Mouse (Mus musculus) CH12.LX (cell line): Measurements from ENCODE around the gene Myo9b. TPM values are rescaled to one million over a fixed set of nuclear protein-coding genes. Genes with fewer than 3 reads are reported as not detected.

Experiments
- DNase-seq: peaks from one replicate; pipeline ENCODE4 v3.0.0-alpha.2; 2013; ENCODE audit errors: extremely low read depth
- H3K27ac ChIP-seq: 2 replicates; pipeline ENCODE4 v1.5.1; 2012; ENCODE audit warnings: low read depth, mild to moderate bottlenecking, control low read depth, moderate library complexity; ENCODE audit not compliant: insufficient read depth
- H3K27me3 ChIP-seq: replicated peaks from 2 replicates; pipeline ENCODE3; 2012; ENCODE audit warnings: inconsistent platforms
- H3K36me3 ChIP-seq, 2 experiments: replicated peaks in 1 of 2; 2 replicates each; pipeline versions ENCODE3 to v1.6.1; 2012; ENCODE audit warnings: inconsistent platforms in 1 of 2, low read length in 1 of 2, mild to moderate bottlenecking in 1 of 2, mixed read lengths in 1 of 2, moderate library complexity in 1 of 2; ENCODE audit not compliant: control insufficient read depth in 1 of 2, insufficient read depth in 1 of 2
- H3K4me1 ChIP-seq, 2 experiments: 2 replicates each; pipeline ENCODE4 v1.6.1; 2012; ENCODE audit warnings: inconsistent platforms in 1 of 2, moderate library complexity in 1 of 2; ENCODE audit not compliant: insufficient read depth in 2 of 2, control insufficient read depth in 1 of 2
- H3K4me2 ChIP-seq: 2 replicates; pipeline ENCODE4 v1.6.1; 2012; ENCODE audit warnings: low read depth, mild to moderate bottlenecking, control low read depth; ENCODE audit not compliant: poor library complexity, insufficient read depth, severe bottlenecking
- H3K4me3 ChIP-seq, 3 experiments: fragments of 150-350 bp in 1 of 3; sonication (generic) in 1 of 3; replicated peaks in 1 of 3; 2 replicates each; pipeline versions ENCODE3 to v1.5.1; 2011 to 2012; ENCODE audit warnings: low read depth in 2 of 3, low read length in 2 of 3, mild to moderate bottlenecking in 2 of 3, moderate library complexity in 2 of 3, control low read depth in 1 of 3, improper control_type of control experiment in 1 of 3, inconsistent platforms in 1 of 3, mixed read lengths in 1 of 3; ENCODE audit not compliant: poor library complexity in 1 of 3
- H3K79me2 ChIP-seq: replicated peaks from 2 replicates; pipeline ENCODE4 v1.6.1; 2012; ENCODE audit warnings: mild to moderate bottlenecking, moderate library complexity; ENCODE audit not compliant: control insufficient read depth, poor library complexity, insufficient read depth, severe bottlenecking; ENCODE audit errors: extremely low read depth
- H3K9ac ChIP-seq: 2 replicates; pipeline ENCODE4 v1.6.1; 2012; ENCODE audit warnings: low read depth, mild to moderate bottlenecking, control low read depth, moderate library complexity; ENCODE audit not compliant: insufficient read depth
- H3K9me3 ChIP-seq: replicated peaks from 2 replicates; pipeline ENCODE3; 2012; ENCODE audit warnings: low read length, inconsistent platforms, mixed read lengths
- BHLHE40 ChIP-seq: IDR thresholded peaks from 2 replicates; pipeline ENCODE4 v1.6.1; 2011; ENCODE audit warnings: mild to moderate bottlenecking, low read depth, low read length, improper control_type of control experiment
- CHD1 ChIP-seq: IDR thresholded peaks from 2 replicates; pipeline ENCODE4 v1.6.1; 2012; ENCODE audit warnings: low read depth, low read length, improper control_type of control experiment, inconsistent platforms
- CHD2 ChIP-seq: IDR thresholded peaks from 2 replicates; pipeline ENCODE4 v1.6.1; 2011; ENCODE audit warnings: low read length, improper control_type of control experiment
- ELF1 ChIP-seq: IDR thresholded peaks from 2 replicates; pipeline ENCODE4 v1.6.1; 2014; ENCODE audit warnings: low read depth, mild to moderate bottlenecking, inconsistent platforms, low read length, improper control_type of control experiment
- EP300 ChIP-seq: IDR thresholded peaks from 2 replicates; pipeline ENCODE4 v1.6.1; 2011; ENCODE audit warnings: low read length, improper control_type of control experiment
- ETS1 ChIP-seq: conservative IDR thresholded peaks from 2 replicates; pipeline ENCODE4 v1.6.1; 2012; ENCODE audit warnings: low read depth, mild to moderate bottlenecking, inconsistent platforms, low read length, improper control_type of control experiment, moderate library complexity
- KAT2A ChIP-seq: IDR thresholded peaks from 2 replicates; pipeline ENCODE4 v1.6.1; 2012; ENCODE audit warnings: low read length, improper control_type of control experiment, inconsistent platforms; ENCODE audit not compliant: insufficient replicate concordance
- MAX ChIP-seq: IDR thresholded peaks from 2 replicates; pipeline ENCODE4 v1.6.1; 2011; ENCODE audit warnings: low read length, improper control_type of control experiment
- MAZ ChIP-seq: IDR thresholded peaks from 2 replicates; pipeline ENCODE4 v1.6.1; 2012; ENCODE audit warnings: low read depth, mild to moderate bottlenecking, inconsistent platforms, low read length, improper control_type of control experiment, moderate library complexity
- MEF2A ChIP-seq: IDR thresholded peaks from 2 replicates; pipeline ENCODE4 v1.6.1; 2014; ENCODE audit warnings: low read depth, mild to moderate bottlenecking, inconsistent platforms, low read length, improper control_type of control experiment, borderline replicate concordance
- MXI1 ChIP-seq: IDR thresholded peaks from 2 replicates; pipeline ENCODE4 v1.6.1; 2011; ENCODE audit warnings: mild to moderate bottlenecking, low read depth, low read length, improper control_type of control experiment
- NELFE ChIP-seq: IDR thresholded peaks from 2 replicates; pipeline ENCODE4 v1.6.1; 2011; ENCODE audit warnings: low read depth, low read length, improper control_type of control experiment
- NRF1 ChIP-seq: IDR thresholded peaks from 2 replicates; pipeline ENCODE4 v1.6.1; 2014; ENCODE audit warnings: low read depth, mild to moderate bottlenecking, inconsistent platforms, low read length, improper control_type of control experiment, moderate library complexity
- PAX5 ChIP-seq: IDR thresholded peaks from 2 replicates; pipeline ENCODE4 v1.6.1; 2012; ENCODE audit warnings: low read length, inconsistent platforms, mixed read lengths
- POLR2A ChIP-seq: IDR thresholded peaks from 2 replicates; pipeline ENCODE4 v1.6.1; 2011; ENCODE audit warnings: low read depth, mild to moderate bottlenecking, improper control_type of control experiment, low read length
- POLR2AphosphoS2 ChIP-seq: IDR thresholded peaks from 2 replicates; pipeline ENCODE4 v1.6.1; 2011; ENCODE audit warnings: low read depth, low read length, improper control_type of control experiment
- RAD21 ChIP-seq: IDR thresholded peaks from 2 replicates; pipeline ENCODE4 v1.6.1; 2011; ENCODE audit warnings: low read depth, mild to moderate bottlenecking, low read length, improper control_type of control experiment, moderate library complexity
- SIN3A ChIP-seq: IDR thresholded peaks from 2 replicates; pipeline ENCODE4 v1.6.1; 2012; ENCODE audit warnings: low read length, improper control_type of control experiment, inconsistent platforms
- SMC3 ChIP-seq: IDR thresholded peaks from 2 replicates; pipeline ENCODE4 v1.6.1; 2011; ENCODE audit warnings: low read depth, low read length, improper control_type of control experiment
- TBP ChIP-seq: conservative IDR thresholded peaks from 2 replicates; pipeline ENCODE4 v1.6.1; 2011; ENCODE audit warnings: low read depth, low read length, improper control_type of control experiment
- UBTF ChIP-seq: IDR thresholded peaks from 2 replicates; pipeline ENCODE4 v1.6.1; 2012; ENCODE audit warnings: low read depth, mild to moderate bottlenecking, inconsistent platforms, low read length, improper control_type of control experiment, moderate library complexity
- USF1 ChIP-seq: IDR thresholded peaks from 2 replicates; pipeline ENCODE4 v1.6.1; 2014; ENCODE audit warnings: low read depth, mild to moderate bottlenecking, inconsistent platforms, low read length, improper control_type of control experiment
- ZC3H11A ChIP-seq: IDR thresholded peaks from 2 replicates; pipeline ENCODE4 v1.6.1; 2012; ENCODE audit warnings: low read depth, mild to moderate bottlenecking, inconsistent platforms, low read length, improper control_type of control experiment
- ZKSCAN1 ChIP-seq: IDR thresholded peaks from 2 replicates; pipeline ENCODE4 v1.6.1; 2012; ENCODE audit warnings: low read depth, inconsistent platforms, low read length, improper control_type of control experiment, borderline replicate concordance
- ZNF384 ChIP-seq: IDR thresholded peaks from 2 replicates; pipeline ENCODE4 v1.6.1; 2012; ENCODE audit warnings: low read depth, low read length, improper control_type of control experiment, inconsistent platforms
- dilution Hi-C: fragments of 300-500 bp; cut with MboI; formaldehyde crosslinking; loops from 2 replicates; pipeline ENCODE4 v1.14.3; 2020; ENCODE audit warnings: low sequenced_read_pairs; ENCODE audit not compliant: extremely low pct_unique_long_range_greater_than_20kb, extremely low pct_ligation_motif_present
- in situ Hi-C: fragments of 300-500 bp; cut with MboI; formaldehyde crosslinking; loops from 3 replicates; pipeline ENCODE4 v1.14.3; 2019; ENCODE audit warnings: low sequenced_read_pairs, low pct_ligation_motif_present, low pct_unique_long_range_greater_than_20kb, mixed read lengths
- polyA plus RNA-seq: library from polyadenylated mRNA; unstranded; fragments of >175 nt; gene quantifications from 2 replicates; pipeline ENCODE4 v1.2.1, GENCODE M21; 2012; ENCODE audit warnings: low read depth; ENCODE audit not compliant: insufficient read length
- total RNA-seq, 2 experiments: library from RNA; depleted of rRNA; stranded (reverse); fragments of 300-350 nt in 1 of 2; fragments of >200 nt in 1 of 2; gene quantifications; 2 replicates each; pipeline ENCODE4 v1.2.3; 2012 to 2014

Gene Myo9b
- total and polyA plus RNA-seq, 3 experiments = 14.2 to 36.2 (median 29.0) TPM

DNA sequence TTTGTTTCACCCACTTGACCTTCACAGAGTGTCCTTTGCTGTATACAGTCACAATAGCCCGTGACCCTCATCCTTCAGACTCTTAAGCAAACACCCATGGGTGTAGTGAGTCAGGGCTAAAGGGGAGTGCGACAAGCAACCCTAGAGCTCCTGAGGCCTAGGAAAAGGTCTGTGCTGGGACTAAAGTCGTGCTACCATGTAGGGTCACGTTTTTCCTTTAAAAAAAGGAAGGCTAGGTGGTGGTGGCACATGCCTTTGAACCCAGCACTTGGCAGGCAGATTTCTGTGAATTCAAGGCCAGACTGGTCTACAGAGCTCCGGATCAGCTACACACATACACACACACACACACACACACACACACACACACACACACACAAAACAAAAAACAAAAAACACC lies 884 bp upstream of the Myo9b start:
- peaks cover 15 to 48% of the 10 kb centered on the region in 2 experiments for H3K4me1 ChIP-seq
- peak overlapping the region; percentile 41; the same call in 1 of the 2 replicates for H3K4me2 ChIP-seq
- no peak overlapping the region for H3K27ac ChIP-seq
- H3K79me2 ChIP-seq = peaks cover 14% of the 10 kb centered on the region
- in situ Hi-C loops = loop anchor here (5.0 kb wide), 1 partner anchor 51 kb away; no protein-coding TSS in a partner anchor
- H3K9me3 ChIP-seq = no peaks in the 10 kb centered on the region
- DNase-seq = peak; percentile 12
- dilution Hi-C loops = no loop called here
- peak overlapping the region; percentile 54 to 98 (median 56) for H3K4me3 ChIP-seq
- peak overlapping the region; percentile 77 for H3K9ac ChIP-seq
- TF ChIP-seq BHLHE40 = peak; percentile 57
- TF ChIP-seq MAX = no peak
- peaks cover 5 to 46% of the 10 kb centered on the region in 2 experiments for H3K36me3 ChIP-seq
- H3K27me3 ChIP-seq = no peaks in the 10 kb centered on the region

DNA sequence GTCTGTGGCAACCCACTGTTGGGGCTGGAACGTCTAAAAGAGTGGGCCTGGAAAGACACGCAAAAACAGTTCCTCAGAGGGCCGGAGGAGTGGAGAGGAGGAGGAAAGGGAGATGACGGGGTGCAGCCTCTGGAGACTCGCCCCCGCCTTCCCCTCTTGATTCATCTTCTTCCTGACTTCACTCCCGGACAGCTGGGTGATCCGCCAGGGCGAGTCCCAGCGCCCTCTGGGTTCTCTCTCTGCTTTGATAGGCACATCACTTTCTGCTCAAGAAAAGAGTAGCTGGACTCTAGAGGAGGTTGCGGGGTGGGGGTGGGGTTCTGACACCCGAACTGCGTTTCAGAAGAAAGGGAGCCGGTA lies 617 bp downstream of the Myo9b start:
- no peak for TF ChIP-seq ZNF384
- TF ChIP-seq EP300 = 0 out of 2 replicates have a peak, but pooled peaks have one; percentile 22
- 0 out of 2 replicates have a peak, but pooled peaks have one; percentile 8 for TF ChIP-seq MAZ
- TF ChIP-seq ETS1 = peak; percentile 23; the same call in 1 of the 2 replicates
- Histone ChIP-seq H3K4me1 (peaks cover 15 to 50% of the 10 kb centered on the region in 2 experiments), H3K4me2 (peak overlapping the region; percentile 65), H3K9me3 (no peaks in the 10 kb centered on the region), H3K79me2 (peaks cover 15% of the 10 kb centered on the region), H3K9ac (peak overlapping the region; percentile 68), H3K27ac (peak overlapping the region; percentile 32; the same call in 1 of the 2 replicates), H3K4me3 (peak overlapping the region; percentile 84 to 98 (median 88)), H3K36me3 (peaks cover 5 to 51% of the 10 kb centered on the region in 2 experiments), H3K27me3 (no peaks in the 10 kb centered on the region)
- in situ Hi-C loops (loop anchor here (5.0 kb wide), 1 partner anchor 49 kb away; no protein-coding TSS in a partner anchor), dilution Hi-C loops (no loop called here)
- DNase-seq = peak; percentile 48

DNA sequence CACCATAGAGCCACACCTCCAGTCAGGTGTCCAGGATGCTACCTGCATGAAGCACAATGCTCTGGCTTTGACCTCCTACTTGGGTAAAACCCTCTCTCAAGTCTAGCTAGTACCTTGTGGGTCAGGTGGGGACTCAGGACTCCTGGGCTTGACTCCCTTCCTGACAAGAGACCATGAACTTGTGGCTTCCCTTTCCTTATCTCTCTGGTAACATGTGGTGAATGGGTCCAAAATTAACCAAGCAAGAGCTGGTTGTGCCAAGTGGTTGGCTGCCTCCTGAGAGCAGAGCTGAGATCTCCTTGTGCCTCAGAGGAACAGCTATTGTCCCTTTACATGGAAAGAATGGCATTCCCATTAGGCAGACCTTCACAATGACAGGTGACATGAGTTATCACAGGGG lies 2.0 kb downstream of the Myo9b start:
- dilution Hi-C loops = no loop called here
- Histone ChIP-seq H3K27me3 (no peaks in the 10 kb centered on the region), H3K9me3 (no peaks in the 10 kb centered on the region), H3K9ac (no peak overlapping the region), H3K4me3 (no peak overlapping the region), H3K27ac (no peak overlapping the region), H3K79me2 (peaks cover 15% of the 10 kb centered on the region), H3K4me1 (peaks cover 11 to 42% of the 10 kb centered on the region in 2 experiments; a peak in 3 of 4 replicates), H3K36me3 (peaks cover 5 to 52% of the 10 kb centered on the region in 2 experiments), H3K4me2 (no peak overlapping the region)
- TF ChIP-seq ZC3H11A = no peak
- TF ChIP-seq USF1 = no peak
- no peak for TF ChIP-seq NRF1
- TF ChIP-seq UBTF = no peak
- no peak for TF ChIP-seq SMC3
- TF ChIP-seq NELFE = no peak
- no peak for TF ChIP-seq POLR2A
- no peak for TF ChIP-seq TBP
- TF ChIP-seq RAD21 = no peak
- no peak for TF ChIP-seq ELF1
- TF ChIP-seq CHD1 = no peak
- no peak for TF ChIP-seq MXI1
- TF ChIP-seq MEF2A = no peak
- no peak for TF ChIP-seq SIN3A
- TF ChIP-seq BHLHE40 = no peak
- TF ChIP-seq KAT2A = no peak
- no peak for TF ChIP-seq CHD2
- no peak for TF ChIP-seq PAX5
- no peak for TF ChIP-seq ZKSCAN1
- TF ChIP-seq POLR2AphosphoS2 = no peak
- in situ Hi-C loops = loop anchor here (5.0 kb wide), 1 partner anchor 48 kb away; no protein-coding TSS in a partner anchor
- DNase-seq = no peak
